Mouse (Mus musculus) embryonic facial prominence, embryonic 14.5 days (tissue): ENCODE results near the gene Ccr5. TPM values are rescaled to one million over a fixed set of nuclear protein-coding genes. Genes with fewer than 3 reads are reported as not detected.
A peak's percentile ranks its signal among the peaks of the same experiment; 100 is the strongest.
"Not testable (repeated sequence)": the region's sequence is repeated elsewhere in the genome, so short reads cannot be mapped to it uniquely, and the experiment has no call there.

Experiments used
- ATAC-seq: fragments of 200-750 bp; cut with Nextera tagmentation; 2 replicates; pipeline ENCODE4 v1.8.0; 2017; ENCODE audit warnings: low read depth, moderate number of reproducible peaks, moderate TSS enrichment
- DNase-seq: peaks from one replicate; pipeline ENCODE4 v3.0.0-alpha.2; 2015; ENCODE audit warnings: low spot score
- H3K27ac ChIP-seq: fragments of 300-500 bp; sonication (generic); replicated peaks from 2 replicates; pipeline ENCODE4 v1.5.1; 2014; ENCODE audit warnings: low read depth, mild to moderate bottlenecking, low read length, moderate library complexity
- H3K27me3 ChIP-seq: fragments of 300-500 bp; sonication (generic); replicated peaks from 2 replicates; pipeline ENCODE4 v1.6.1; 2014; ENCODE audit warnings: low read length; ENCODE audit not compliant: control insufficient read depth, insufficient read depth
- H3K36me3 ChIP-seq: fragments of 300-500 bp; sonication (generic); 2 replicates; pipeline ENCODE4 v1.6.1; 2014; ENCODE audit warnings: low read length, mixed read lengths; ENCODE audit not compliant: control insufficient read depth, insufficient read depth
- H3K4me1 ChIP-seq: fragments of 300-500 bp; sonication (generic); 2 replicates; pipeline ENCODE4 v1.6.1; 2014; ENCODE audit warnings: antibody characterized with exemption, low read length; ENCODE audit not compliant: control insufficient read depth, insufficient read depth
- H3K4me2 ChIP-seq: fragments of 300-500 bp; sonication (generic); 2 replicates; pipeline ENCODE4 v1.6.1; 2014; ENCODE audit warnings: low read depth, mild to moderate bottlenecking, low read length, moderate library complexity, mixed read lengths
- H3K4me3 ChIP-seq: fragments of 300-500 bp; sonication (generic); 2 replicates; pipeline ENCODE4 v1.5.1; 2014; ENCODE audit warnings: low read depth, mild to moderate bottlenecking, low read length
- H3K9ac ChIP-seq: fragments of 300-500 bp; sonication (generic); 2 replicates; pipeline ENCODE4 v1.6.1; 2014; ENCODE audit warnings: low read depth, mild to moderate bottlenecking, low read length, moderate library complexity, mixed read lengths
- H3K9me3 ChIP-seq: fragments of 300-500 bp; sonication (generic); 2 replicates; pipeline ENCODE4 v1.6.1; 2016; ENCODE audit warnings: low read length; ENCODE audit not compliant: control insufficient read depth
- WGBS: fragments of 180-500 bp; shearing (Covaris S2); extraction: QIAGEN DNeasy Blood & Tissue Kit; methylation state at CpG from one replicate; pipeline ENCODE4 v1.1.7; 2014; 5-methylcytosine and 5-hydroxymethylcytosine counted together
- polyA plus RNA-seq: library from polyadenylated mRNA; unstranded; fragments of >200 nt; fragmentation: Nextera tagmentation; extraction: Ambion mirVana; gene quantifications from 2 replicates; pipeline ENCODE4 v1.2.1, GENCODE M21; 2014

The Ccr5 gene
- polyA plus RNA-seq, 1 experiment from 2014 or later = 1.3 TPM

DNA sequence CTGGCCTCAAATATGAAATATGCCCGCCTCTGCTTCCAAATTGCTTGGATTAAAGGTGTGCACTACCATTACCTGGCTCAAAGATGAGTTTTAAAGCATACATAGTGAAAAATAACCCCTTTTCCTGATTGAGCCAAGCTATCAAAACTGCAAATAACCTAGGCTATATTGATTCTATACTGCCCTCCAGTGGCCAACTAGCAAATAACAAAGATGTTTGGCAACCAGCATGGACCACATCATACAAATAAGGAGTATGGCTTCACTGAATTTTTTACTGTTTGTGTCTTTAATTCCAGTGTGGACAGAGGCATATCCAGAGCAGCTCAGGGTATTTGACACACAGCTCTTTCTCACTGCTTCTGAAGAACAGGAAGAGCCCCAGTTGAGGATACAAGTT lies 7.0 kb downstream of the Ccr5 start:
- DNase-seq (peak; percentile 70), ATAC-seq (no peak)
- Histone ChIP-seq H3K36me3 (no peaks in the 10 kb centered on the region), H3K9ac (no peak overlapping the region), H3K4me3 (no peak overlapping the region), H3K9me3 (no peaks in the 10 kb centered on the region), H3K4me2 (no peak overlapping the region), H3K4me1 (no peaks in the 10 kb centered on the region), H3K27me3 (no peaks in the 10 kb centered on the region), H3K27ac (no peak overlapping the region)
- 0% methylated on average over 1 of the region's 1 CpGs for WGBS

DNA sequence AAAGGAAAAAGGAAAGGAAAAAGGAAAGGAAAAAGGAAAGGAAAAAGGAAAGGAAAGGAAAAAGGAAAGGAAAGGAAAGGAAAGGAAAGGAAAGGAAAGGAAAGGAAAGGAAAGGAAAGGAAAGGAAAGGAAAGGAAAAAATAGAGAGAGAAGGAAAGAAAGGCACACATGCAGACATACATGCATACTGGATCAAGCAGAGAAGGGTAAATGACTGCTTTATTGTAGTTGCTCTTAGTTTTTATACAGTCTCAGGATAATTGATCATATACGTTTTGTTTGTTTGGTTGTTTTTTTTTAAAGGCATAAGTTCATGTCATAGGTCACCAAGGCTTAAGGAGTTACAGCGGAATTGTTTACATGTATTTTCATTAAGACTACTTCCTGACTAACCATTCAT lies 11.6 kb downstream of the Ccr5 start:
- not testable (repeated sequence) for H3K27ac ChIP-seq, ATAC-seq, H3K9me3 ChIP-seq, H3K4me1 ChIP-seq, H3K36me3 ChIP-seq, H3K9ac ChIP-seq, DNase-seq, H3K27me3 ChIP-seq, H3K4me3 ChIP-seq, H3K4me2 ChIP-seq
- 66% methylated on average over 2 of the region's 2 CpGs for WGBS

DNA sequence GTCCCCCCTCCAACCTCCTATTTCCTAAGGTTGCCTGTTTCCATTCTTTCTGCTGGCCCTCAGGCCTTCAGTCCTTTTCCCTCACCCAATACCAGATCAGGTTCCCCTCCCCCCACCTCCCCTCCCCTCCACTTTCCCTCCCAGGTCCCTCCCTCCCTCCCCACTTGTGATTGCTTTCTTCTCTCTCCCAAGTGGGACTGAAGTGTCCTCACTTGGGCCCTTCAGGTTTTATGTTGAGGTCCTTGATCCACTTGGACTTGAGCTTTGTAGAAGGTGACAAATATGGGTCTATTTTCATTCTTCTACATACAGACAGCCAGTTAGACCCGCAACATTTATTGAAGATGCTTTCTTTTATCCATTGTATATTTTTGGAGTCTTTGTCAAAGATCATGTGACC lies 13.6 kb downstream of the Ccr5 start:
- H3K36me3 ChIP-seq, H3K27ac ChIP-seq, DNase-seq, H3K4me3 ChIP-seq, ATAC-seq, H3K9ac ChIP-seq, H3K4me1 ChIP-seq, H3K9me3 ChIP-seq, H3K4me2 ChIP-seq, H3K27me3 ChIP-seq: not testable (repeated sequence)
- WGBS = 86% methylated on average over 1 of the region's 1 CpGs

DNA sequence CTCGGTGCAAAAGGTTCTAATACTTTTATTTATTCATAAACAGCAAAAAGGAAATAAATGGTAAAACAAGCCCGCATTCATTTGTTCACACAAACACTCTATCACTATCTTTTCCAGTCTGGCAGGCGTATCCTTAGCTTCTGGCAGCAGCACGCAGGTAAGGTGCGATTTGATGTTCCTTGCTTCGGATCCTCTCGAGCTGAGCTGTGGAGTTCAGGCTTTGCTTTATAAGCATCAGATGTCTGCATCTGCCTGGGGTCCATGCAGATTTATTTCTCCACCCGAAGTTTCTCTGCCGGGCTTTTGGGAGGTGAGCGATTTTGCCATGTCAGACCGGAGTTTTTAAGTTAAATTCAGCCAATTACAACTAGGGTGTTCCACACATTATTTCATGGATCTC lies 16.3 kb downstream of the Ccr5 start:
- 66% methylated on average over 11 of the region's 11 CpGs for WGBS
- ATAC-seq = no peak
- H3K27ac ChIP-seq = no peak overlapping the region

DNA sequence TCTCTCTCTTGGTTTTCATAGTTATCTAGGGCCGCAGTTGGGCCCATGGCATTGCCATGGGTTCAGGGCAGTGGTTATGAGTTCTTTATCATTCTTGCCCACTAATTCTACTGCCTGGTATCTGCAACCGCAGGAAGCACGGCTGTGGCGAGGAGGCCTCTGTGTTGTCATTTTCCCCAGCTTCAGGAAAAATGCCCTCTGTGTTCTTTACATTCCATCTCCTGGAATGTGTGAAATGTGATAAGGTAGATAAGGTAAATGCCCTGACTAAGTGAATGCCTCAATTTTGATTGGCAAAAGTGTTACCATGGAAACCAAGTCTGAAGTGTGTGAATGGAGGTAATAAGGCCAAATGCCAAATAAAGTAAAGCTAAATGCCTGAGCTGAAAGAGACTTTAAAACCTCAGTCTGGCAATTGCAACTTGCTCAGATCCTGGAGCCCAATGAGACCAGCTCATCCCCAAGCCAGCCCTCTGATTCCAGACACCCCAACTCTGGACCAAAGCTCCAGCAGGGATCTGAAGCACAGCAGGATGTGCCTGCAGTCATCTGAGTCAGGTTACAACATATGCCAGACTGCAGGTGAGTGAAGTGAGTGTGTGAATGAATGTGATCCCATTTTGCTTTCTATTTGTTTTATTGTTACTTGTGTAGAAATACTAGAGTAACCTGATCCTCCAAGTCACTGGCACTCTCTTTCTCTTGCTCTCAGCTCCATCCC lies 16.9 kb downstream of the Ccr5 start:
- no peak for ATAC-seq
- Histone ChIP-seq H3K27ac (no peak overlapping the region), H3K9ac (no peak overlapping the region), H3K4me1 (no peaks in the 10 kb centered on the region), H3K4me3 (no peak overlapping the region), H3K36me3 (no peaks in the 10 kb centered on the region), H3K27me3 (no peaks in the 10 kb centered on the region), H3K4me2 (no peak overlapping the region), H3K9me3 (no peaks in the 10 kb centered on the region)
- DNase-seq = no peak
- 35% methylated on average over 4 of the region's 4 CpGs for WGBS

More for the DNA sequence above, 16.3 kb downstream of the Ccr5 start:
- H3K9ac ChIP-seq = no peak overlapping the region
- no peak overlapping the region for H3K4me3 ChIP-seq
- no peak overlapping the region for H3K4me2 ChIP-seq
- DNase-seq = no peak
- no peaks in the 10 kb centered on the region for H3K4me1 ChIP-seq
- H3K27me3 ChIP-seq = no peaks in the 10 kb centered on the region
- H3K9me3 ChIP-seq = no peaks in the 10 kb centered on the region
- no peaks in the 10 kb centered on the region for H3K36me3 ChIP-seq

DNA sequence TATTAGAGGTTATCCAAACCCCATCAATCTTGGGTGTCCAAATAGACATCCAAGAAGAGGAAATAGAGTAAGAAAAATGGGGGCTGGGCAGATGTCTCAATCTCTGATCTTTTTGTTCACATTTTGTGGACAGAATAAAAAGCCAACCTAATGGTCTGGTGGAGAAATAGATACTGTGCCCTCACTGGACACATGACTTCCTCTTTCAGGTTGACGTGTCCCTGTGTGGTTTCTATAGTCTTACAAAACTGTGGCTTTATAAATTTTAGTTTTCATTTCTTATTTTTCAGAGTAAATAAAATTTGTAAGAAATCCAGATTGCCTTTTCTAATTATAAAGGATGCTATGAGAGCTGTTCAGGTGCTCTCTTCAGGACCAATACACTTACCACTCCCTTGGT lies 22.3 kb downstream of the Ccr5 start:
- ATAC-seq (no peak), DNase-seq (no peak)
- H3K4me2 ChIP-seq = no peak overlapping the region
- no peaks in the 10 kb centered on the region for H3K9me3 ChIP-seq
- no peak overlapping the region for H3K27ac ChIP-seq
- H3K4me1 ChIP-seq = no peaks in the 10 kb centered on the region
- no peaks in the 10 kb centered on the region for H3K36me3 ChIP-seq
- no peaks in the 10 kb centered on the region for H3K27me3 ChIP-seq
- WGBS = 79% methylated on average over 1 of the region's 1 CpGs
- H3K9ac ChIP-seq = no peak overlapping the region
- H3K4me3 ChIP-seq = no peak overlapping the region

DNA sequence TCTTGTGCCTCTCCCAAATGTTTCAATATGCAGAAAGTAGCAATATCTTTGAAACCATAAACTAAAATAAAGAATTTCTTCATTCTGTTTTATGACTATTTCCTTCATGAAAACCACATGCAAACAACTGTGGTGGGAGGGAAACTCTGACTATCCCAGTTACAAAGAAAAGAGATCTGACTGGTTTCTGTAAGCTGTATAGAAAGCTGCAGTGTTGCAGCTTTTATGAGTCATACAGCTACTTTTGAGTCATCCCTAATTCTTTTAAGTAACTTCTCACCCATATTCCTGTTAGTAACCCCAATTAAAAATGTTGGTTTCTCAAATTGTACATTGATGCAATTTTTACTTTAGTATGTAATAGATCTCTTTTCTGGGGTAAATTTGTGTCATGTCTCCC lies 25.0 kb downstream of the Ccr5 start:
- Histone ChIP-seq H3K4me3 (no peak overlapping the region), H3K36me3 (no peaks in the 10 kb centered on the region), H3K27ac (no peak overlapping the region), H3K9ac (no peak overlapping the region), H3K9me3 (no peaks in the 10 kb centered on the region), H3K27me3 (no peaks in the 10 kb centered on the region), H3K4me2 (no peak overlapping the region), H3K4me1 (no peaks in the 10 kb centered on the region)
- no peak for ATAC-seq
- DNase-seq = no peak

Other genes starting within 250 kb of the Ccr5 start
- gene Ccr1, start 152.9 kb upstream of the Ccr5 start, polyA plus RNA-seq = 4.7 and 5.0 TPM in 2 replicates
- not detected in 2 replicates for gene Ccr1l1, start 143.1 kb upstream of the Ccr5 start, polyA plus RNA-seq
- 0.20 and 0.28 TPM in 2 replicates for gene Ccr3, start 99.6 kb upstream of the Ccr5 start, polyA plus RNA-seq
- gene Ccr2, start 19.6 kb upstream of the Ccr5 start, polyA plus RNA-seq = 3.8 and 4.7 TPM in 2 replicates
- 4.8 and 5.8 TPM in 2 replicates for gene 2010315B03Rik, start 191.2 kb downstream of the Ccr5 start, polyA plus RNA-seq